Mouse (Mus musculus): ENCODE data around the gene Dhx29.

DNA sequence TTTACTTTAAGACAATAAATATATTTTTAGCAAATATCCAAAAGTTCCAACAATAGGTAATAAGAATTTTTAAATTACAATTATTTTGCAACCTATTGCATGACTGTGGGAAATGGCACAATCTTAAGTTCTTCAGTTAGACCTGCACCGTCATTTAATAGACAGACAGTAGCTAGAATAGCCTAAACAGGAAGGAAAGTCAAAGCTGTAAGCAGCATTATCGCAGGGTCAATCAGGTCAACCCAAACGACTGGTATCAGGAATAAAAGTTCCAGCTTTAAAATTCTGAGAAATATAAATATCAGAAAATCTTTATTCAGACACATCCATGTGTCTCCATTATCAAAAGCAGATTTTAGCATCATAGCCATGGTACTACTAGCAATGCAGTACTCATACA lies 6.3 kb upstream of the Dhx29 start:
- TF ChIP-seq POLR2A (IDR thresholded peaks at IDR 0.05; ENCODE audit: extremely low read depth, insufficient read depth, low read length) (no peak), CTCF (IDR thresholded peaks at IDR 0.05; ENCODE audit: extremely low read depth, insufficient read depth, low read length) (no peak)

Measured in cortical plate, adult 2 months (tissue).